Comparison of ENCODE assay signal across 14 mouse cellular contexts in genomic region chr8:121445027-121445471, GRCm38 (mm10).
DNase-seq lines count a peak whose midpoint lies in the region; ATAC-seq and TF ChIP-seq lines count a peak whose summit lies in the region.
"Had no signal": no experiment of that assay in that cellular context is flagged by ENCODE, and none has a peak within 500 bp of the region (broad histone marks: within the 10 kb centered on the region; RNA-seq: fewer than 3 reads in every experiment).

No protein-coding gene starts in this region.

- H3K4me3 ChIP-seq in gastrocnemius, adult 2 months: no peak overlapping the region
- H3K4me3 ChIP-seq: hindbrain, embryonic 15.5 days; limb, embryonic 10.5 days; myocyte had no signal

- TF ChIP-seq CTCF in gastrocnemius, adult 2 months (IDR thresholded peaks at IDR 0.05): no peak

- no peak overlapping the region for H3K27ac ChIP-seq in gastrocnemius, adult 2 months
- H3K27ac ChIP-seq: hindbrain, embryonic 15.5 days; limb, embryonic 10.5 days had no signal

- no peak for ATAC-seq in erythroid progenitor cell, adult 5-6 weeks (replicated peaks; ENCODE audit: low FRiP score, poor library complexity, severe bottlenecking)
- ATAC-seq: liver, postnatal 0 days; Patski had no signal

- intact Hi-C loops in gastrocnemius, adult 2 months (cut with DNase I): no loop called here

- peak; percentile 36 for DNase-seq in gastrocnemius, adult 2 months
- no peak for DNase-seq in gastrocnemius, postnatal 25 days
- DNase-seq in MN1 (ENCODE audit: low spot score): peak; percentile 30
- peak; percentile 80 for DNase-seq in fibroblast of lung, adult 2 months (ENCODE audit: low read depth)
- DNase-seq in left cerebral cortex, adult 9 months (ENCODE audit: low spot score in 2 of 2): peak; percentile 22 to 71
- no peak for DNase-seq in embryo, embryonic 9.5 days (ENCODE audit: extremely low spot score)
- no peak for DNase-seq in cerebellum, adult 18-20 months
- DNase-seq: gastrocnemius, postnatal 36 days; liver, postnatal 0 days had no signal

Comparison
In these comparisons a context has a peak if more than half of its experiments do, and no peak if none do; other contexts are left out.
1. DNase-seq: peak in gastrocnemius, adult 2 months (single experiment), MN1 (single experiment), fibroblast of lung, adult 2 months (single experiment) and left cerebral cortex, adult 9 months (2 of 2); none in gastrocnemius, postnatal 25 days (single experiment), embryo, embryonic 9.5 days (single experiment) and cerebellum, adult 18-20 months (0 of 2).